Mouse (Mus musculus): ENCODE data around the gene Ccdc27.

Ccdc27 gene

DNA sequence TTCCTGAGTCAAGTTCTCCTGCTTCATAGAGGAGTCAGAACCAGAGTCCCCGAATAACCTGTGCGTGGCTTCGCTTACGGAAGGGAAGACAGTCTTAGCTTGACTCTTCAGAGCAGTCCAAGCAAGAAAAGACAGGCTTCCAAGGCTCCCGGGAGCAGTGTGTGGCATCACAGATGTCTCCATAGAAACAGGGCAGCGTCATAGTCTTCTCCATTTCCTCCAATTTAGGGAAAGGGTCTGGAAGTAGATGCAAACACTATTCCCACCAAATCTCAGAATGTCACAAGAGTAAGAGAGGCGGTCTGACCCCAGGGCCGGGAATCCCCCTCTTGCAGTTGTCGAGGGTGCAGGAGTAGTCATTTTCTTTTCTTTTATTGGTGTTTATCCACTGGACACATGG, at the start of gene Ccdc27:
Gene Ccdc27, minus strand, starts transcription at position 101 of the 400 bp plus-strand sequence.
- no peak for DNase-seq (ENCODE audit: low read depth, low spot score)

DNA sequence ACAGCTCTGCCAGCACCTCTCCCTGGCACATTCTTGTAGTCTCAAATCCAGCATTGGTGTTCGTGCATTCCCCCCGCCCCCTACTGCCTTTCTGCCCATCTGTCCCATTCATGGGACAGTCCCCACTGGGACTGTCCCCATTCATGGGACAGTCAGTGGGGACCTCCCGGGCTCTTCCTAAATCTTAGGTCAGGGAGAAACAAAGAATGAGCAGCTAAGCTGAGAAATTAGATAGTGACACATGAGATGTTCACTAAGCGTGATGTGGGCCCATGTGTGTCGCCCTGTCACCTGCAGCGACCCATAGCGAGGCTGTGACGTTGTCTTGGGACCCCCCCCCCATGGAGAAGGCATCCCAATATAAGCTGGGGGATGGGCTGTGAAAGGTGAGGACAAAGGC, 48.9 kb upstream of the Ccdc27 start:
- DNase-seq (ENCODE audit: low read depth, low spot score) = no peak

DNA sequence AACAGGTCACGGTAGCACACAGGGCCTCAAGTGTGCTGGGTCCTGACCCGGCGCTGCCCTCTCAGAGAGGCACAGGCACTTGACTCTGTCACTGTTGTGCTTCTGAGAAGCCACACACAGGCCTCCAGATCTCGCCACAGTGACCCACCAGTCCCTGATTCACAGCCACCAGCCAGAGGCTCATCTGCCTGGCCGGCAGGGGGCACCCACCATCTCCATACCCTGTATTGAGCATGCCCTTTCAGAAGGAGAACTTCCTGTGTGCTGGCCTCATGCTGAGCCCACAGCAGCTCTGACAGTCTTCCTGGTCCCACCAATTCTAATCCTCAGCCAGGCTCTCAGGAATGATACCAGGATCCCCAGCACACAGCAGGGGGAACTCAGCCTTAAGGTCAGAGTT, 46.7 kb upstream of the Ccdc27 start:
- peak; percentile 8 for DNase-seq (ENCODE audit: low read depth, low spot score)

DNA sequence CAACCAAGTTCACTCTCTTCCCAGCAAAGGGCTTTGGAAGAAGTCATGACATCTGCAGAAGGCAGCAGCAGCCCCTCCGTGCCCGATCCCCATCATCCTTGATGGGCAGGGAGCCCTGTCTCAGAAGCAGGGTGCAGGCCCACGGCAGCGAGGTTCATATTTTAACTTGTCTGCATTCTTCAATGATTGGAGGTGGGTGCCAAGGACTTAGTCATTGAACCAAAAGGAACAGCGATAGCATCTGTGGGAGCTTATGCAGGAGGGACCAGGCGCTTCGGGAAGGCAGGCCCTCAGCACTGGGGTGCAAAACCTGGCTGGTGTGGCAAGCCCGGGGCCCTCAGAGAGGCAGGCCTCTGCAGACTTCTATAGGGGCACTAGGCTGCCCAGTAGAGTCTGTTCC, 44.0 kb upstream of the Ccdc27 start:
- no peak for DNase-seq (ENCODE audit: low read depth, low spot score)

DNA sequence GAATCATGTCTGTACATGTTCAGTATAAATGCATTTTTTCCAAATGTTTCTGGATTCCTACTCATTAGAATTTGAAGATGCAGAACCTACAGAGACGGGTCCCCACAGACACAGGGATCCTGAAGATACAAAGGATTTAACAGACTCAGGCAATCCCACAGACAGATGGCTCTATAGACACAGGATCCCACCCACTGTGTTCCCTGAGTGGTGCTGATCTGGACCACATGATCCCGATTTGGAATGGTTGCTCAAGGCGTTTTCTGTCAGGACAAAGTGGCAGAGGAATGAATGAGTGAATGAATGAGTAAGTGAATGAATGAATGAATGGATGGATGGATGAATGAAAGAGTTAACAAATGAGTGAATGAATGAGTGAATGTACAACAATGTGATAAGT, 43.4 kb upstream of the Ccdc27 start:
- DNase-seq (ENCODE audit: low read depth, low spot score) = no peak

DNA sequence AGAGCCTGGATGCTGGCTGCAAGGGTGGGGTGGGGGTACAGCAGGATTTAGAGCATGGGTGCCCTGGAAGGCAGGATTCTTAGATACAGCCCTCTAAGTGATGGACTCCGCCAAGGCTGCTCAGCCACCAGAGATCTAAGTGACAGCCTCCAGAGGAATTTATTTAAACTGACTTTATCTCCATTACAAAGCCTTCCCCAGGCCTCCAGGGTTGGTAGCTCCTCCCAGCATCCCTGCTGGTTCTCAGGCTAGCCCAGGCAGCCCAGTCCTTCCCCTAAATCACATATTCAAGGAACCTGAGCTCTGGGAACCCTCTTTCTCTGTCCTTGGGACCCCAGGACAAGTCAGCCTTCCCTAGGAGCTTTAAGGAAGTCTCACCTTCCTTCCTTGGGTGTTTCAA, 39.5 kb upstream of the Ccdc27 start:
- no peak for DNase-seq (ENCODE audit: low read depth, low spot score)

DNA sequence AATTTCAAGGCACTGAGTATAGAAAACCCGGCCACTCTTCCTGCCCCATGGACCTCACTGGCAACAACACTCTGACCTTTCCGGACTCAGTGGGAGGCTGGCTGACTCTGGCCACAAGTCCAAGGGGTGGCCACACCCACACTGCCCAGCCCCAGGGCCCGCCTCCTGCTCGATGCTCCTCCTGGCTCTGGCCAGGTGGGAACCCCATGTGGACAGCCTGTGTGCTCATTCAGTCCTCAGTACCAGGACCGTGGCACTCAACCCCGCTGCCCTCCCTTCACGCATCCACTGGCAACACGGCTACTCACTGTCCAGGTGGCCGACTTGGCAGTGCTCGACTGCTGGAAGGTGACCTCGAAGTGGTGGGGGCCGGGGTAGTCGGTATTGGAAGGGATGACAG, 38.5 kb upstream of the Ccdc27 start:
- no peak for DNase-seq (ENCODE audit: low read depth, low spot score)

DNA sequence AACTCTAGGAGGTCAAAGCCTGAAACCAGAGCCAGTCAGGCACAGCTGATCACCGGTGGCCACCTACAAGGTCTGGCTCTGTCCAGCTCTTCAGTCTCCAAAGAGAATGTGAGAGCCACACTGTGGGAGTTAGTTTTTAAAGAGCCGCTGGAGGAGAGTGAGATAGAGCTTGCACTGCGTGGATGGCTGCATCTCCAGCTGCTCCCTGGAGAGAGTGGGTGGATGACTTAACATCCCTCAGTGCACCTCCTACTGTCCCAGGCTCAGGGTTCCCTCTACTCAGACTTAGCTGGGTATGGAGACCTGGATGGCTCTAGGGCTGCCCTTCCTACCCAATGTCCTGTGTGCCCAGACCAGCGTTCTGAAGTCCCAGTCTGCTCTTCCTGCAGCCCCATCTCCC, 37.7 kb upstream of the Ccdc27 start:
- no peak for DNase-seq (ENCODE audit: low read depth, low spot score)

DNA sequence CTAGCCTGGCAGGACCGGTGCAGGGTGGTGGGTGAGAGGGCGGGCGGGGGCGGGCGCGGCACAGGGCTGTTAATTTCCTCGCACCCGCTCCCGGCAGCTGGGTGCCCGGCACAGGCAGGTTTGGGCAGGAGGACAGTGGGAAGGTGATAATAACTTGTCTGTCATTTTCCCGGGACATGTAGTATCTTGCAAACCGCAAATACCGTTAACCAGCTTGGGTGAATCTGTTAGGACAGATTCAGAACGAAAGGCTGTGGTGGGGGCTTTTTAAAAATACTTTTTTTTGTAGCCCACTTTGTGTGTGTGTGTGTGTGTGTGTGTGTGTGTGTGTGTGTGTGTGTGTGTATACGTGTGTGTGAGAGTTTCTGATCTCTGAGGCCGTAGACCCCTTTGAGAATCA, 29.5 kb upstream of the Ccdc27 start:
- no peak for DNase-seq (ENCODE audit: low read depth, low spot score)

DNA sequence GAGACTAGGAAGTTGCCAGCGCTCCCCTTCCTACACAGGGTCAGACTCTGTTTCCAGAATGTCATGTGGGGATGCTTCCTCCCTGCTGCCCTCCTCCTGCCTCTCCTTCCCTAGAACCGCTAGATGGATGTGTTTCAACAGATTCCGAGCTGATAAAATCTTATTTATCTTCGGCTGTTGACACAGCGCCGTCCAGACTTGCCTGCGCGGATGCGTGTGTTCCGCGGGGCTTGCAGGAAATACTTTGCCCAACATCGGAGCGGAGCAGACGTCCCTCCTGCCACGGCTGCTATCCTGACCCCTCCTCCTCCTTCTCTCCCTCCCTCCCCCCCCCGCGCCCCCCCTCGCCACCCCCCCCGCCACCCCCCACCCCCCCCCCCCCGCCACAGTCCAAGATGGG, 29.0 kb upstream of the Ccdc27 start:
- no peak for DNase-seq (ENCODE audit: low read depth, low spot score)

DNA sequence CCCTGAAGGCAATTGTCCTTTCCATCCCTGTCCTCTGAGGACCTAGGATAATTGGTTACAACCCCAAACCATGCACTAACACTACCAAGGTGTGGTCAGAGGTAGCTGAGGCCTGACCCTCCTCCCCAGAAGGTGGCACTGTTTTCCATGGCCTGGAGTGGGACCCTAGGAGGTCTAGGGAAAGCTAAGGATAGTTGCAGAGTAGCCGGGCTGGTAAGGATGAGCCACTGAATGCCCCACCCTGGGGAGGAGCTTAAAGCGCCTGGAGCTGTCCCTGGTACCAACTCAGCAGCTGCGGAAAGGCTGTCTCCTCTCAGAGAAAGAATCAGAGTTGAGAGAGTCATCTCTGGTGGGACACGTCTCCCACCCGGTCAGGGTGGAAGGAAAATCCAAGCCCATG, 28.4 kb upstream of the Ccdc27 start:
- DNase-seq (ENCODE audit: low read depth, low spot score) = peak; percentile 47

DNA sequence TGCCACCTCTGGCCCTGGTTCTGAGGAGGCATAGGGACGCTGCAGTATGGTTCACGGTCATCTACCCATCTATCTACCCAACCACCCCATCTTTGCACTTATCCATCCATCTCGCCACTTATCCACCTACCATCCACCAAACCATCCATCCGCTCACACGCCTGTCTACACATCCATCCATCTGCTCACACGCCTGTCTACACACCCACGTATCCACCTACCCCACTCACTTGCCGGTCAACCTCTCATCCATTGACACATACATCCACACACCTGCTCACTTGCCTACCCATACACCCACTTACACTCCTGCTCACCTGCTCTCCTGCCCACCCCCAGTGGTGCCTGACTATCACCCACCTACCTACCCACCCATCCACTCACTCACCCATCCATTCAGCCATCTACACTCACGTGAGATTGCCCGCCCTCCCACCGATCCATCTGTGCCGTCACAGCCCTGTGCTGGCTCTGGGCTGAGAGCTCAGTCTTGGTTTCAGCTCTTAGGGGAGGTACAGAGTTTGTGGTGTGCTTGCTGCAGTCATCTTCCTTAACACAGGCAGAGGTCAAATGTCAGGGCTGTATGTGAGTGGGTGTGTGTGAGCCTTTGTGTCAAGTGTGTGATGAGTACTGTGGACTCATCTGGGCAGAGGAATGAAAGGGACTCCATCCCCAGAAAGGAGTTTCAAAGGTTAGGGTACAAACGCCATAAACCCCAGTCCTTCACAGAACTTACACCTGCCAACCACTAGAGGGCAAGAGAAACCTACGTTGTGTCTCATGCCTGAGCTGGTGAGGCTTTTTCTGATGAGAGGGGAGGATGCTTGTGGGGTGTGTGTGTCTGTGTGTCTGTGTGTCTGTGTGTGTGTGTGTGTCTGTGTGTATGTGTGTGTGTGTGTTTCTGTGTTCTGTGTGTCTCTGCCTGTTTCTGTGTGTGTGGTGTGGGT, 22.6 kb upstream of the Ccdc27 start:
- peak; percentile 66 for DNase-seq (ENCODE audit: low read depth, low spot score)

DNA sequence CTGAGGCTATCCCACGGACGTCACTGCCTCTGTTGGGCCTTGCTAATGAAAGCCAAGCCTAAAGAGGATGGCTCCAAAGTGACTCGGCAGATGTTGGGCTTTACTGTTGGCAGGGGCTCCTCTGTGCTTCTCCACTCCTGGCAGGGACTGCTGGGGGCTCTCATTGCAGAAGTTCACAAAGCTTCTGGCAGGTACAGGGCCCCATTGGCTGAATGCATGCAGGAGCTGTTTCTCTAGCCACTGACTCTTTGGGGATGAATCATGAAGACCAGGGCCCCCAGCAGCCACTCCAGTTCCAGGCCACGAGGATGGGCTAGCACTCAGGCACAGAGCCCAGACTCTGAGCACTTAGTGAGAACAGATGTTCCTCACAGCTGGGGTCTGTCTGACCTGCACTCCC, 15.2 kb upstream of the Ccdc27 start:
- DNase-seq (ENCODE audit: low read depth, low spot score) = no peak

DNA sequence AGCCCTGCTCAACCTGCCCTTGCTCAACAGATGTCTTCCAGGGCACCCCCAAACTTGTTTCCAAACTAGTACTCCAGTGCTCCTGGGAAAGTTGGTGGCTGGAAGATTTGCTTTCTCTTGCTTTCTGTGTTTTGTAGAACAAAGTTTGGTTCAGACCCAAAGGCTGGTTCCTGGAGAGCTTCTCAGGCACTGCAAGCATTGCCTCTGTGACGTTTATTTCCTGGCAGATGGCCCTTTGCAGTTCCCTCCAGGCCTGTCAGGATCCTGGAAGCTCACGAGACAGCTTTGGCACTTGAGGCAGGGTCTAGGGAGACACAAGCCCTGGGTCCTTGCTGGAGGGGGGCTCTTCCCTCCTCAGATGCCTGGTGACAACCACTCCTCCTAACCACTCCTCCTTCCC, 14.2 kb upstream of the Ccdc27 start:
- no peak for DNase-seq (ENCODE audit: low read depth, low spot score)

DNA sequence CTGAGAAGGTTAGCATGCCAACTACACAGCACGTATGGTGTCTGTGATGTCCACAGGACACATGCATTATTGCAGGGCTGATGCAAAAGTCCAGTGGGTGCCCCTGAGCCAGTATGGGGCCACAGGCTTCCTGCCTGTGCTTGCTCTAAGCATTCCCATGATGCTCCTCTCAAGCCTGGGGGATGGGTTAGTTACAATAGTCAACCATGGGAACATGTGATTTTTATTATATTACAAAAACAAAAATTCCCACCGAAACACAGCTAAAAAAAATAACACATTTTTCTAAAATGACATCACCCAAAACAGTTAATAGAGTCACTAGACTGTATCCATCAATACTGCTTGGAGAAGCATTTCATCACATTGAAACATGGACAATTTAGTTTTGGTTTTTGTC, 13.6 kb upstream of the Ccdc27 start:
- DNase-seq (ENCODE audit: low read depth, low spot score) = peak; percentile 21

DNA sequence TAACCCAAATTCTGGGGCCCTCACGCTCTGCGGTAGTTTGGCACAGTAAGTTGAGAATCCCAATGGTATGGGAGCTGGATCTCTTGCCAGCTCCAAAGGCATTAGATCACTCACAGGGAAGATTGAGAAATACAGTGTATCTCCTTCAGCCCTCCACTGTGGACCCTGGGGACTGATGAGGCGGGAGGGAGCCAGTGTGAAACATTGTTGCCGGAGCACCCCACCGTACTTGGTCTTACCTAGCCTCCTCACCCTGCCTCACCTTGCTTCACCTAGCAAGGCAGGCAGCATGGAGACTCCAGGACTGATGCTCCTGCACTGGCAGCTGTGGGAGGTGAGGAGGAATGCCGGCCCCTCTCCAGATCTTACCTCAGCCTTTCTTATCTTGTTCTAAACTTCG, 13.0 kb upstream of the Ccdc27 start:
- DNase-seq (ENCODE audit: low read depth, low spot score) = no peak

DNA sequence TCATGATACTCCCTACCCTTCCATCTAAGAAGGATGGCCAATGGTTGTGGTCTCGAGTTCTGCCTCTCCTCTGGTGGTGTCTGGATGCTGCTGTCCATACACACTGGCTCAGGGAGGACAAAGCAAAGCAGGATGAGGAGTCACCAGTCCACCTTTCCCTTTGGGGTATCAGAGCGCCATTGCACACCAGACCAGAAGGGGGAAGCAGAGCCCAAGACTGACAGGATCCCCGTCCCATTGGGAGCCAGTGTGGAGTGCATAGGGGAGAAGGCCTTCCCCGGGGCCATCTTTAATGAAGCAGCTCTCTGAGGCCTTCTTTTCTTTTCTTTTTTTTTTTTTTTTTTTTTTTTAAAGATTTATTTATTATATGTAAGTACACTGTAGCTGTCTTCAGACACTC, 10.6 kb upstream of the Ccdc27 start:
- no peak for DNase-seq (ENCODE audit: low read depth, low spot score)

DNA sequence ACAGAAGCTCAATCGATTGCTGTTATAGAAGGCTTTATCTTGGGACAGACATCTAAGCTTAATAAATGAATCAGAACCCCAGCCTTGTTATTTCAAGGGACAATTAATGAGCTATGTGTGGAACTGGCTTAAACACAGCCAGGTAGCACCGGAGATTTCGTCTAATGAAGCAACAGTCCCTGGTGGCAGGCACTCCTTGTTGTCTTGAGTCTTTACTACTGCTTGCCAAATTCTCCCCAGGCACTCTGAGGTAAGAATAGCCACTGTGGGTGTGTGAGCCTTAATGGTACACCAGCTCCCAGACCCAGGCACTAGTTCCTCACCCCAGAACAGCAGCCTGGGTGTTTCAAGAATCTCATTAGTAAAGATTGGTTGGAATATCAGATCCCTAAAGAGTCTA, 8.9 kb upstream of the Ccdc27 start:
- no peak for DNase-seq (ENCODE audit: low read depth, low spot score)

DNA sequence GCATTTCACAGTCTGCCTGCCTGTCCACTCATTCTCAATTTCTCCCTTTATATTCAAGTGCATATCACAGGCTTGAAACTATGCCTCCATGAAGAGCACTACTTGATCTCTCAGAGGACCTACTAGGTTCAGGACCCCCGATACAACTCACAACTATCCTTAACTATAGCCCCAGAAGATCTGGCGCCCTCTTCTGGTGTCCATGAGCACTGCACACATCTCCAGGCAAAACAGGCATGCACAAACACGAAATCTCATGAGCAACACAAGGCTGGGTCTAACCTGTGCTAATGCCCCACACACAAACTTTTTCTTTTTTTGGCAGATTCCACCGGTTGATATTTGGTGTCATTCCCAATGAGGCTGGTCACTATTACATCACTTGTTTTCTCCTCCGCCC, 3.4 kb upstream of the Ccdc27 start:
- DNase-seq (ENCODE audit: low read depth, low spot score) = no peak

DNA sequence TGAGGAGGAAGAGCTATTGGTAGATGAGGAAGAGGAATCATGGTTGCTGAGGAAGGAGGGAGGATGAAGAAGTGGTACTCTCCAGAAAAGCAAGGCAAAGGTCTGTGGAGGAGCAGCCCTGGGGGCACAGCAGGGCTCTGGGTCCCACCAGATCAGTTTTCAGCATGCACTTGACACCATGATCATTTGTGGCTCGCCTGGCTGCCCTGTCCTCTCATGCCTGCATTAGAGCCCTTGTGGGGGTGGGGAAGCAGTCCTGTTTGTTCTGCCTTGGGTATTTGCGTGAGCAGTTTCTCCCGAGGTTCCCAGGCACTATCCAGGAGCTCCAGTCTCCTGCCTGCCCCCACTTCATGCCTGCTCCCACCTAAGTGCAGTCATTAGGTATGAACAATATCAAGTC, 5.4 kb downstream of the Ccdc27 start:
- DNase-seq (ENCODE audit: low read depth, low spot score) = no peak

DNA sequence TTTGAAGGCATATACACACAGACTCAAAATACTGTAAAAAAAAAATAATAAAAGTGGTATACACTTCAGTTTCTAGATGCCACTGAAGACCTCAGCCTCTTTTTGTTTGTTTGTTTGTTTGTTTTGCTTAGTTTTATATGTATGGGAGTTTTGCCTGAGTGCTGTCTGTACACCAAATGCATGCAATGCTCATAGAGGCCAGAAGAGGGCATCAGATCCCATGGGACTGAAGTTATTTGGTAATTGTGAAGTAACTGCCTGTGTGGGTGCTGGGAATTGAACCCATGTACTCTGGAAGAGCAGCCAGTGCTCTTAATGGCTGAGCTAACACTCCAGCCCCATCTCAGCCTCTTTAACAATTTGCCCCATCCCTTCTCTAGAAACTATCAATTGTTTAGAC, 13.8 kb downstream of the Ccdc27 start:
- DNase-seq (ENCODE audit: low read depth, low spot score) = peak; percentile 52

DNA sequence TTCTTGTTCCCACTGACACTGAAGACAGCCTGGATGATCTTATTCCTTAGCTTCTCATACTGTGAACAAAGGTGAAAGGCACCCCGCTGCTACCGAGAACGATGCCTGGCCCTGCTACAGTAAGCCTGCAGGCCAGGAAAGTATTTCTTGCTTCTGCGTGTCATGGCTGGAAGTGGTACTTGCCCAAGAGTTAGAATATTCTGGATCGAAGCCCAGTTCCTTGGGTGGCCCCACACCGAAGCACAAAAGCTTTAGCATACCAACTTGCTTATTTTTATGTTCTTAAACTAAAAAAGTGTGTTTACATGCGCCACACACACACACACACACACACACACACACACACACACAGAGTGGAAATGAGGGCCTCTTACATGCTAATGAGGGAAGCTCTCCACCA, 14.4 kb downstream of the Ccdc27 start:
- DNase-seq (ENCODE audit: low read depth, low spot score) = no peak

DNA sequence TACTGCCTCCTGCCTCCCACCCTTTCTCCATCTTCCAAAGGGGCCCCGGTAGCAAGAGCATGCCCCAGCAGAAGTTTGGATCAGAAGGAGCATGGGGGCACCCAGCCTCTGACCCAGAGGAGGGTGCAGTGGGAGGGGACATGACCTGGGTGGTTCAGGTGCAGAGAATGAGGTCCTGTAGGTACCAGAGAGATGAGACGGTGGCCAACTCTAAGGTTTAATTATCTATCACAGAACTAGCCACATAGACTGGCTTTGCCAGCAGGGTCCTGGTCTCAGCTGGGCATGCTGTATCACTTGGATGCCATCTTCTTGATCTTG, 16.1 kb downstream of the Ccdc27 start:
- no peak for DNase-seq (ENCODE audit: low read depth, low spot score)

Data from 3T3-L1 (cell line).